Mouse (Mus musculus): ENCODE results near the gene Ripor3.

Gene Ripor3

DNA sequence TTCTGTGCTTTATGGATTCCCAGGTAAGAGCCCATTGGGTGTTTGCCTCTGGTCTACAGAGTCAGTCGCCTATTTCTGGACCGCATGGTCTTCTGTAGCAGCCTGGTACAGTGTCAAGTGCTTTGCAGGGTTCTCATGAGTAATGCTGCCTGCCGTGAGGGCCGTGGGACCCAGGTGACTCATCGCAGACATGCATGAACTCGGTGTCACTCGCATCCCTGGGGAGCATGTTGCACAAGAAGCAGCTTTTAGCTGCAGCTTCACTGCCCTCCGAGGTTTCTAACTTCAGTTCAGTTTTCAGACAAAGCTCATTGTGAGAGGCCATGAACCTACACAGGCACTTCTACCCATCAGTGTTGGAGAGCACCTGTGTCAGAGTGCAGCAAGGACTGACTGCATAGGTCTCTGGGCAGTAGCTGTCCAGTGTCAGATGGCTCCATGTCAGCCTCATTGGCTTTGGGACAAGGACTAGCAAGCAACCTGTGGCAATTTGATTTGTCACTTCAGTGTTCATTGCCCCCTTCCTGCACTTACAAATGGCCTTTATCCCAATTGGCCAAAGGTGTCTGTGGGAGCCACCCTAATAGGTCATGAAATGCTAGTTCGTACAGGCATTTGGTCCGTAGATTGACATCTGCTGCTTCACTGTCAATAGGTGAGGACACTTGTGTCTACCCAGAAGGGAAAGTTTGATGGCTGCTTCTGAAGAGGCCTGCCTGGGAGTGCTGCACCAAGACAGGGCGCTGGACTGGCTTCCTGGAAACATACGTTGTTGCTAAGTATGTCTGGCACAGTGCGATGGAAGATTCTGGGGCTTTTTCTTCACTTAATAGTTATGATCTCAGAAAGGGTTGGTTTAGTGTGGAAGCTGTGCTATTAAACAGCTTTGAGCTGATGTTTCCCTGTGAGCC lies 58.9 kb downstream of the Ripor3 start:
- DNase-seq, result no peak

DNA sequence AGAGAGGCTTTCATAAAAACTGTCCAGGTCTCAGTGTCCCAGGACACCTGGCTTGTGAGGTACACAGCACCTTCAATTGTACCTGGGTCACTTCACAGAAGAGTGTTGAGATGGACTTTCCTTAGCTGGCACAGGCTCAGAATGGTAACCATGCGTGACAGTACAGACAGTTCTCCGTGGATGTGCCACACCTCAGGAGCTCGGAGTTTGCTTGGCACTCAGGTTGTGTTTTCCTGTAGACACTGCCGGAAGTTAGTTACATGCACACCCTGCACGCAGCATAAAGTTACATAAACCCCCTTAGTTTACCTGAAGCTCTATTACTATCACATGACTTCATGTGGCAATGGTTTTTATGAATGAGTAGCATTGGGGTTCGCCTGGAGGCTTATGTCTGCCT lies 59.7 kb downstream of the Ripor3 start:
- DNase-seq, result no peak

DNA sequence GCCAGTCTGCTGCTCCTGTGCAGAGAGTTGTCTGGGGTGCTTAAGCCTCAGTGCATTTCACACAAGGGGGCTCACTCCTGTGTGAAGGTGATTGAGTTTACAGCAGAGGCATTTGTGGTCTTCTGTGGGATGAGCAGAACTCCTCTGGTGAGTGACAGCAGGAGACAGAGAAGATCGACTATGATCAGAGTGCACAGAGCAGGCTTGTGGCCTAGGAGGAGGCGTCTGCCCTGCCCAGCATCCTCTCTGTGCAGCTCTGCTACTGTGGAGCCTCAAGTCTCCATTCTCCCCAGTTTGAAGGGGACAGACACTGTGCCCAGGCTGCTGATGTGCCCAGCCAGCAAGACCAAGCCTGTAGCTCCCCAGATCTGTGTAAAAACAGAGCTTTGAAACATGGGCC lies 60.6 kb downstream of the Ripor3 start:
- DNase-seq, result no peak

DNA sequence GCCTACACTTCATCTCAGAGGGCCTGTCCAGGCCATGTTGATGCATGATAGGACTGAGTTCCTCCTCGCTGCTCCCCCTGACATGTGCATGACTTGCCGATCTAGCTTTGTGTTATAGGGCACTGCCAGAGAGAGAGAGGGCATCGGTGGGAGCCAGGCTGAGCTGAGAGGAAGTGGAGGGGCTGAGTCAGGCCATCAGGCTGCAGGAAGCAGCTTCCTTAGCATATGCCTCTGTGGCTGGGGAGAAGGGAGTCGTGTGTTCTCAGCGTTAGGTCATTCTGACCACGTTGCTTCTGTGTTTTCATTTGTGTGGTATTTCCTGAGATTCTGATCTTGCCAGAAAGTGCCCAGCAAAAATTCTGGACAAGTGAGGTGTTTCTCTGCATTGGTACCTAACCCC lies 61.2 kb downstream of the Ripor3 start:
- no peak for DNase-seq

DNA sequence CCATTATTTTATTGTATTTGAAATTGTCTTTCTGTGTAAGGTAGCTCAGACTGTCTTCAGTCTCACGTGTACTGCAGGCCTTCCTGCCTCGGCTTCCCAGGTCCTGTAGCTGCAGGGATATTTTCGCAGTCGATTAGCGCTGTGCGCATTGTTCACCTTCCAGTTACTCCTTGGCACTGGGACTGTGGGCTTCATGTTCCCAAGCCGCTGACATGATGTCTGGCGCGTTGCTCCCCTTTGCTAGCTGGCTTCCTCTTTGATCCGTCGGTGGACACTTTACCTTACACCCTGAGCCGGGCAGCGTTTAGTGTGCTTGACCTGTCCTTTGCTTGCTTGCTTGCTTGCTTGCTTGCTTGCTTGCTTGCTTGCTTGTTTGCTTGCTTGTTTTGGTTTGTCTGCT lies 61.9 kb downstream of the Ripor3 start:
- no peak for DNase-seq

DNA sequence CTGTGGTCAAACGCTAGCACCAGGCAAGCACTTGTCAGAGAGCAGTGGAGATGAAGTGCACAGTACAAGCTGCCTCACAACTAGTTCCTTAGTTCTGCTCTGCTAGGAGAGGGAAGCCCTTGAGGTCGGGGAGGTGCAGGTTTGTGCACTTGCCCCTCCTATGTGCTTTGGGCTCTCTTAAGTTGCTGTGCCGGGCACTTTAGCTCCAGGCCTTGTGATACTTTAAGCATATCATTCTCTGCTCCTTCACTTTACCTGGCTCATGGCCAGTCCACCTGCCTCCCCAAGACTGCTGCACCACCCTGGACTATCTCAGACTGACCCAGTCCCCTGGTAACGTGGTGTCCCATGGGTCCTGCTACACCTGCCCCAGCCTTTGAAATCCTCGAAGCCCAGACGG lies 62.4 kb downstream of the Ripor3 start:
- no peak for DNase-seq

DNA sequence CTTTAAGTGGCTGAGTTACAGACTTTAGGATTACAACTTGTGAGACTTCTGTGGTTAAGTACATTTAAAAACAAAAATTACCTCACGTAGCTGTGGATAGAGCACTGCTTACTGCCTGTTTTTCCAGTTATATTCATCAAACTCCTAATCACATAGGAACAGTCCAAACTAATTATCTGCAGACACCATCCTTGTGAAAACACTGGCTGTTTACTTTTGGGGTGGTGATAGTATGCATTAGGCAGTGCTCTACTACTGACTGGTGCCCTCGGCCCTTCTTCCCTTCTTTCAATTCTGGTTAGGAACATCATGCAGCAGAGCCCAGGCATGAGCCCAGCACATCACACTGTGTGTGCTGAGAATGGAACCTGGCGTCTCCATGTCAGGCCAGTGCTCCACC lies 63.2 kb downstream of the Ripor3 start:
- DNase-seq, result no peak

DNA sequence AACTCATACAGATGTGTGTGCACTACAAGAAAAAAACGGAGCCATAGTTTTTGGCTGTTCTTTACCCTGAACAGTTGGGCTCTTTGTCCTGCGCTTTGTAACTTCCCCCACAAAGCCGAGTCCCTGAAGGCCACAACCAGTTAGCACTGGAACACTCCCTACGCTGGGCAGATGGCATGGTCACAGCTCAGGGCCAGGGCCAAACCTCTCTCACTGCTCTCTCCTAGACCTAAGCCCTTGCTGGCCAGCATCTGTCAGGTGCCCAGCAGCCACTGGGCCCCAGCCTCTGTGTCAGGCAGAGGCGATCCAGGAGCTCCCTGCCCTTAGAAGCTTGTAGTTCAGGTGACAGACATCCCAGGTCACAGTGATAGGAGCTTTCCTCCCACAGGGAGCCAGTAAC lies 65.0 kb downstream of the Ripor3 start:
- DNase-seq, result no peak

DNA sequence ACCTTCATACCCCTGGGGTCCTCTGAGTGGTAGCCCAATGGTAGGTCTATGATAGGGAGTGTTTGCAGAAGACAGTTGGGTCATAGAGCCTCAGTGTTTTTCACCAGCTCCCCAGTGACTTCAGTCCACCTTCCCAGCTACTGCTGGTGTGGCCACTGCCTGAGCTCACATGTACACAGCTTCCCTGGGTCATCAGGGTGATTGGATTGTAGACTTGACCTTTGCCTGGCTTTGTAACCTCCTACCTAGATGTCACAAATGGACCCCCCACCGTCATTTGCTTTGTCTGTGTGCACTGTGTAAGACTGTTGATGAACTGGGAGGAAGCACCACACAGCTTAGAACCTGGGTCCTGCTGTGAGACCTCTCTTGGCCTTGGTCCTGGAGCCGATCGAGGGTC lies 66.2 kb downstream of the Ripor3 start:
- DNase-seq, result no peak

DNA sequence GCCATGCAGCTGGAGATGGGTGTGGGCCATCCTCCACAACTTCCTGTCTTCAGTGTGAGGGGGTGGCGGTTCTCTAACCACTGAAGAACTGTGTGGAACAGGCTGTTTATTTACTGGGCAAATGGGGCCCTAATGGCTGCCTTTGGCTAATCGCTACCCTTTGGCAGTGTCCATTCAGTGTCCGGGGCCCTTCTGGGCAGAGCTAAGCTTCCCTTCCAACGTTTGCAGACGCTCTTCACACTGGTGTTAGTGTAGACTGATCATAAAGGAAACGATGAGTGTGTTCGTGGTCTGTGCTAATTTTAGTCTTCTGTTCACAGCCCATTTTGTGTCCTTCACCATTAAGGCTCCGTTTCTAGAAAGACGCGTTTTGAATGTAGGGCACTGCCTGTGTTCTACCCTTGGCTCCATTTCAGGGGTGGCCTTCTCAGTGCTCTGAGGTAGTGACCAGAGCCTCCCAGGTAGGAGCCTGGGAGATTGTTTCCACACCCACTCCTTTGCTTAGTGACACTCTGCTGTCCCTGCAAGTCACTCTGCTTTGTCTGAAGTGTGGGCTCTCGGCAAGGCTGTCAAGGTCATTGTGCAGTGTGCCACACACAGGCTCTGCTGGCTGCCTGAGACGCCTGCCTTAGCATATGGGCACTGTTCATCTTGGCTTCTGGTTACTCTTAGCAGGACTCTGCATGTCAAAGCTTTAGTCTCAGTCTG lies 67.3 kb downstream of the Ripor3 start:
- no peak for DNase-seq

DNA sequence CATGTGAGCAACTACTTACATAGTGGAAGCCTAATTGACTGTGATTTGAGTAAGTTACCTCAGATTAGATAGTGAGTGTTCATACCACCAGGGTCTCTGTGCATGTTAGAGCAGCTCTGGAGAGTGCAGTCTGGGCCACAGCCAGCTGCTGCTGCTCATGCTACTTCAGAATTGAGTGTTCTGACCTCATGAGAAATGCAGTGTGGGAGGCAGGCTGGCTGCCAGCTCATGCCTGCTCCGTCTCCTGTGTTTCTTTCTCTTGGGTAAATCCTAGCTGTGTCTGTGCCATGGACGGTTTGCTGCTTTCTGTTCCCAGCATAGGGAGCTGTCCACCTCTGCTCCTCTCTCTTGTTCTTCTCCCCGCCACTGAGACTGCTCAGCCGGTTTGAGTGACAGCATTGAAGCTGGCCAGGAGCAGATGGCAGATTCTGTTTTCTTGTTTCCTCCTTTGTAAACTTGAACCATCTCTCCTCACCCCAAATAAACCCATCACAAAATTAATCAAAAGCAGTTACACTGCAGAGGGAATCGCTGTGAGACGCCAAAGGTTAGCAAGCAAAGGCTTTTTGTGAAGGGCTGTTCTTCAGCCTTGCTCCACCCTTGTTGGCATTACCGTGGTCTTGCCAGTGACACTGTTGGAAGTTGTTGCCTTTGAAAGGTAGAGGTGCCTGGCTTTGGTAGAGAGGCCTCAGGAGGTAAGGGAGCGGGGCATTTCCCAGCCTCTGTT lies 68.1 kb downstream of the Ripor3 start:
- peak; percentile 59 for DNase-seq

DNA sequence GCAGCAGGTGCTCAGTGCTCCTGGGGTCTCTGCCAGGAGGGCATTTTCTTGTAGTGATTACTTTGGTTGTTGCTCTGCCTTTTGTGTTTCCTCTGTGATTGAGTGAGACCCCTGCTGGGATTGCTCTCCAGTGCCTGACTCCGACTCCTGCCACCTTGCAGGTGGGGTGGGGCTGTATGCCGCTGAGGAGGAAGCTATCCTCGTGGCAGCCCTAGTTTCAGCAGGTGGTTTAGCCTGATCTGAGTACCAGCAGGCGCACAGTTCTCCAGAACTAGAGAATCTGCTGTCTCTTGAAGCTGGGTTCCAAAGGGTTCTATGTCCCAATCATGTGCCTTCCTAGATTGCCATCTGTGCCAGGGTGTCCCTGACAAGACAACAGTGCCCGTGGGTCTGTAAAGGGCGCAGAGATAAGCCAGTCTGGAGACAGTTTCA lies 68.7 kb downstream of the Ripor3 start:
- peak; percentile 66 for DNase-seq

DNA sequence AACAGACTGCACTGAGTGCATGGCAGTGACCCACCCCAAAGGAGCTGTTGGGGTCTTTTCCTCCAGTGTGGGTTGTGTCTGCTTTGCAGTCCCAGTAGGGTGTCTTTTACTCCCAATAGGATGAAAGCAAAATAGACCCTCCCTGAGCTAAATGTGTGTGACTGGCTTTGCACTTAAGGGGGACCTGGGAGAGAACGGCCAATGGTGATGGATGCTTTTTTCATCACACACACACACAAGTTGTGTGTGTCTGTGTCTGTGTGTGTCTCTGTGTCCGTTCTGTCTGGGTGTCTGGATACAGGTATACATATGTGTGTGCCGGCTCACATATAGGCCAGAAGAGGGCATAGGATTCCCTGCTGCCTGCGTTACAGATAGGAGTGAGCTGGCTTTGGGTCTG lies 69.1 kb downstream of the Ripor3 start:
- DNase-seq, result no peak

DNA sequence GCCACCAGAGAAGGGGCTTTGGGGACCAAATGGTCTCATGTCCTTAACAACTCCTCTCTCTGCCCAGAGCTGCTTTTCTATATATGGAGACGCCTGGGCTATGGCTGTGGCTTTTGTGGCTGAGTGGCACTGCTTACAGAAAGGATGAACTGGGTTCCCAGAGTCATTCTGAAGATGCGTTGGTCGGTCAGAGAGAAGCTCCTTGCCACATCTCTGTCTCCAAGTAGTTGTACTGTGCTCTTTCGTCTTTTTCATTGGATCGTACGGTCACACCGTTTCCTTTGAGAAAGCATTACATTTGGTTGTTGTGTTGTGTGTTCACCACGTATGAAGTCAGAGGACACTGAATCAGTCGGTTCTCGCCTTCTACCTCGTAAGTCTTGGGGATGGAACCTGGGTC lies 69.8 kb downstream of the Ripor3 start:
- no peak for DNase-seq

DNA sequence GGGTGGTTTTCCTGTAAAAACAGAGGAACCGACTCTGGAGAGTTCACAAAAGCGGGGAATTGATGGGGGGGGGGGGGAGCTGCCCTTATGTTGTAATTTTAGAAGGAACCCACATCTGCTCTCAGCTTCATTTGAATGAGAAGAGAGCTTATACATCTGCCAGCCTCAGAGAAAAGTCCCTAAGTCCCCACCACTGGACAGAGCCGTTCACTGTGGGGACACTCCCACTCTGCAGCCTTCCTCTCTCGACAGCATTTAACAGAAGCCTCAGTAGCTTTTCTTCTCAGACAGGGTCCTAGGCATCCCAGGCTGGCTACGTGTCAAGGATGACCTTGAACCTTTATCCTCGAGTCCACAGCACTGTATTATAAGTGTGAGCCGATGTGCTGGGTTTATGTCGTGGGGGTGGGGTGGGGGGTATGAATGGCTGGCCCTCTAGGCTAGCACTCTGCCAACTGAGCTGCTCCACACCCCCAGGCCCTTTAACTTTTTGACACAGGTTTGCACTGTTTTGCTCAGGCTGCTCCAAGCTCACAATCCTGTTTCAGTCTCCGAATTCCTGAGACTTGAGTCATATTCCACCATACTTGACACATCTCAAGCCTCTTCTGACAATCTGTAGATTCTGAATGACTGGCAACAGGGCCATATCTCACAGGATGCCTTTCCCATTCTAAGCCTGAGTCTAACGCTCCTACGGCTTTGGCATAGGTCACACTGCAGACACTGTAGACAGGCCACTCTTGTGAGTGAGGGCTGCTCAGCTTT lies 70.6 kb downstream of the Ripor3 start:
- no peak for DNase-seq

DNA sequence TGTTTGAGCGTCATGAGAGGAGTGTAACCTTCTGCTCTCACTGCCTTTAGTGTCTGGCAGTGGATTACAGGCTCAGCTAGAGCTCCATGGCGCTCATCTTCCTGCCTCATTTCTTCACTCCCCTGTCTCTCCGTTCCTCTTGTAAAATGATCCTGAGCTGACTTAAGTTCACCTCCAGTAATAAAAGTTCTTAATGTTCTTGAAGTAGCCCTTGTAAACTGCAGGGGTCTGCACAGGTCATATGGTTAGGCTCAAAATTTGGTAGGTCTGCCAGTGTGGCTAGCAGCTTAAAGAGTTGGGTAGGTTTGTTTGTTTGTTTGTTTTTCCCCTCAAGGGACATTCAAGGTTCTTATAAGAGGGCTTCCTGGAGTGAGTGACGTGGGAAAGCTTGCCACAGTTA lies 71.2 kb downstream of the Ripor3 start:
- no peak for DNase-seq

DNA sequence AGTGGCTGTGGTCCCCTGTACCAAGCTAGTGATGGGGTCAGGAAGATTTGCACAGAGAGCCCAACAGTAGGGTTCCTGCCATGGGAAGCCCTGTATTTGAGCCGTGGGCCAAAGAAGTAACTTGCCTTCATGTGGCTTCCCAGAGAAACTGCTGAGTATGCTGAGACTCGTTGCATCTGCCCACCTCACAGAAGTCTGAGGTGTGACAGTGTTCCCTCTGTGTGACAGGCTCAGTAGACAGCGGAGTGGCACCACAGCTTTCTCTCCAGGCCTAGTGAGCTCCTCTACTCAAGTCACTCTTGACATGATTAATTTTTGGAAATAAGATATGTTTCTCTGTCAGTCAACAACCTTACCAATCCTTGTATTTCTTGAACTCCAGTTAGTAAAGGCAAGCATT lies 71.6 kb downstream of the Ripor3 start:
- no peak for DNase-seq

DNA sequence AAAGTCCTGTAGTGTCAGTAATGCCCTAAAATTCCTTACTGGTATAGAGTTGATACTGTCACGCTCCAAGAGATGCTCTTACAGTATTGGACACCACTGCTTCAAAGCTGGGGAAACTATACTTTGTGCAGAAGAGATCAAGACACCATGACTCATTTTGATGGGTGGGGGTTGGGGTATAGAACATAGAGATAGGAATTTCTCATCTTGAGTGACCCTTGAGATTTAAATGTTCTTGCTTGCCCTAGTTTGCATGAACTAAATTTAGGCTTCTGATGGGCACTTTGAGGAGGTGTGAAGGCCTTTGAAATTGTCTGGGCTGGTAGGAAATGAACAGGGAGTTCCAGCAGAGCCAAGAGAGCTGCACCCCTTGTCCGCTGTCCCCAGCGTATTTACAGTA lies 74.5 kb downstream of the Ripor3 start:
- DNase-seq, result no peak

DNA sequence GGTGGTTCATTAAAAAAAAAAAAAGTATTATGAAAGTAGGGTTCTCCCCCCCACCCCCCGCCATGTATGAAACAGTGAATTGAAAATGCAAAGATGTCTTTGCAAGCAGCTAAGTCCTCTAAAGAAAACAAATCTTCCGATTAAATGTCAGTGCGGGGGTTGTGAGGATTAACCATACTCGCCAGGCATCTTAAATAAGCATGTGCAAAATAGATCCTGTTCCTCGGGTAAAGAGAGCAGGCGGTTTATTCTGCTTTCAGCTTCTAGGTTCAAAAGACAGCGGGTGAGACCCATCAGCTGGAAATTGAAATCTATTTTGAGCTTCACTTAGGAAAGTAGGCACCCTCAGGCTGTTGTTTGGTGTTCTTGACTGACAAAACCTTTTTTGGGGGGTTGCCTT lies 77.0 kb downstream of the Ripor3 start:
- no peak for DNase-seq

DNA sequence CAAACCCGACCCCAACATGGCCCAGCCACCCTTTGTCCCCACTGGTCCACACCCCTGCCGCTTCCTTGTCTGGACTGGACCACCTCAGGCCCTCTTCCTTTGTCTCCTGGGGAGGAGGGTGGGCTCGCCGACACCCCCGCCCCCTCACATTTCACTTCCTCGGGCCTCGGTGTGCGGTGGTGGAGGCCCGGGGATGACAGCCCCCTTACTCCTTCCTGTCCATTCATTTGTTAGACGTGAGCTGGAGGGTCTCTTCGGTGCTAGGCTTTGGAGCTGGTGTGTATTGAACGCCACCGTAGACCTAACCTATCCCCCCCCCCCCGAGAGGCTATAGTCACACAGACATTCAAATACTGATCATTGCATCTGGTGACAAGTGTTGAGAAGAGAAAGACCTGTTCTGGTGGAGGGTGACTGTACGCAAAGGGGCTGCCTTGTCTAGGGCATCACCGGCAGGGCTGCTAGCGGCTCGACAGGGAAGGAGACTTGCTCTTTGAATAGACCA lies 77.6 kb downstream of the Ripor3 start:
- DNase-seq, result peak; percentile 59

DNA sequence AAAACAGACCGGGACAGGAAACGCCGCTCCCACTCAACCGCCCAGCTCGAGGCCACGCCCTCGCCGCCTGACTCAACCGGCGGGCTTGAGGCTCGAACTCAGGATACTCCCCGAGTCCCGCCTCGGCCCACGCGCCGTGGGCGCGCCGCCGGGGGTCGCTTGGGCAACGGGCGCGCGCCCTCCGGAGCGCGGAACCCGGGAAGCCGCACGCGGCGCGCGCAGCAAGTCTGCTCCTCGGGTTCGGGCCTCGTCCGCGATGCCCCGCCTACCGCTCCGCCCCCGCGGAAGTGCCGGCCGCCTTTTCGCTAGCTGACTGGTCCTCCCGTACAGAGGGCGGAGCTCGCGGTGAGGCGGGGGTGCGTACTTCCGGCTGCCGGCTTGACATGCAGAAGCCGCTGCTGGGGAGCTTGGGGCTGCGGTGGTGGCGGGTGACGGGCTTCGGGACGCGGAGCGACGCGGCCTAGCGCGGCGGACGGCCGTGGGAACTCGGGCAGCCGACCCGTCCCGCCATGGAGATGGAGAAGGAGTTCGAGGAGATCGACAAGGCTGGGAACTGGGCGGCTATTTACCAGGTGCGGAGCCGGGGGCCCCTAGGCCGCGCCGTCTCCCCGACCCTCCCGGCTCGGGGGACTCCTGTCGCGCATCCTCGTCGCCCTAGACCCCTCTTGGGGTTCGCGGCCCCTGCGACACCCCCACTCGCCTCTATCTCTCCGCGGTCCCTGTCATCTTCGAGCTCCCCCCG lies 78.3 kb downstream of the Ripor3 start, which contains the start of gene Ptpn1:
TSS of gene Ptpn1 (plus strand) at position 73 of the 742 bp plus-strand sequence.
- peak; percentile 97 for DNase-seq

DNA sequence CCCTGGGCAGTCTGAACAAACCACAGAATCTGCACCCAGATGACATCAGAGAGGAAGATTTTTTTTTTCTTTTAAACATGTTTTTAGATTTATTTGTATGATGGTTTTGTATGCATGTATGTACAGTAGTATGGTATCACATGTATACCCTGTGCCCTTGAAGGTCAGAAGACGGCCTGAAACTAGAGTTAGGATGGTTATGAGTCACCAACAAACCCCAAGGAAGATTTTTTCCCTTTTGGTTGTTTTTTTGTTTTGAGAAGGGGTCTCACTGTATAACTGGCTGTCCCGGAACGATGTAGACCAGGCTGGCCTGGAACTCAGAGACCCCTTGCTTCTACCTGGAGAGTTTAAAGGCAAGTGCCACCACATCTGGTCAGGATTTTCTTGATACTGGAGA lies 79.4 kb downstream of the Ripor3 start:
- no peak for DNase-seq

Measured in cerebellum, adult 11-12 months (tissue).